Mouse (Mus musculus): ENCODE data around the gene Cwf19l1.

GRCm38 (mm10) chr19:44110356-44110755, 25.3 kb downstream of the Cwf19l1 start:
- TF ChIP-seq CTCF (IDR thresholded peaks at IDR 0.05; ENCODE audit: insufficient read depth, low read depth, low read length) (no peak), POLR2A (IDR thresholded peaks at IDR 0.05; ENCODE audit: insufficient read depth, low read depth, low read length) (no peak)

All from olfactory bulb, adult 2 months (tissue).